Mouse (Mus musculus) embryo, embryonic 9.5 days (tissue): ENCODE measurements around the gene Lrrc61.
A peak's percentile ranks its signal among the peaks of the same experiment; 100 is the strongest.

ENCODE experiments used
- DNase-seq: peaks from one replicate; pipeline ENCODE4 v3.0.0-alpha.2; 2017; ENCODE audit errors: extremely low spot score

The Lrrc61 gene

DNA sequence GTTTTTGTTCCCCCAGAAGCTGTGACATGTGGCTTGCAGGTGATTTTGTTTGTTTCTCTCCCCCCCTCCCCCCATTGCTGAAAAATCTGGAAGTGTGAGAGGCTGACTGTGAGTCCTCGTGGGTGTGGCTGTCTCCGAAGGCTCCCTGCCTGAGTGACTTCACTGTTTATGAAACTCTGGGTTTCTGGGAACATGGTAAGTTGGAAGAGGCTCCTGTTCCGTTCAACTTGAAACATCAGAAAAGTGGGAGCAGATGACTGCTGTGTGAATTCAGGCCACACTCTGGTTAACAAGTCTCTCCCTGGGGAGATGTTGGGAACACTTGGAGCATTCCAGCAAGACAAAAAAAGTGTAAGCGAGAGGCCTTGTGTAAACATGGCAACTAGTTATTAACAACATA lies 7.7 kb upstream of the Lrrc61 start:
- no peak for DNase-seq

DNA sequence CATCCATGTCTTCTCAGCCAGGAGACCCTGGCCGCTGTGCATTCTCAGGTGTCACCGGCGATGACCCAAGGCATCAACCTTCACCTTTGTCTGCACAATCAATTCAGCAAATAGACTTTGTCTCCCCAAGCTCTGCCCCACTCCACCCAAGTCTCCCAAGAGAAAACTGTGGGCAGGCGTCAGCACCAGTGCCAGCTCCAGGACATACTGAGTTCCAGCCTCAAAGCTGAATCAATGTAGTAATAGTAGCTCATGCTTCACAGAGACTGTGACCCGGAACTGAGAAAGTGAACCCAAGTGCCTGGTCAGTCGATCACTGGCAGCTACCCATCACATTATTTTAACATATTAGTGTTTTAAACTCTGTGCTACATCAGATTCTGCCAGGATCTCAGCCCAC lies 6.3 kb upstream of the Lrrc61 start:
- DNase-seq, result no peak

DNA sequence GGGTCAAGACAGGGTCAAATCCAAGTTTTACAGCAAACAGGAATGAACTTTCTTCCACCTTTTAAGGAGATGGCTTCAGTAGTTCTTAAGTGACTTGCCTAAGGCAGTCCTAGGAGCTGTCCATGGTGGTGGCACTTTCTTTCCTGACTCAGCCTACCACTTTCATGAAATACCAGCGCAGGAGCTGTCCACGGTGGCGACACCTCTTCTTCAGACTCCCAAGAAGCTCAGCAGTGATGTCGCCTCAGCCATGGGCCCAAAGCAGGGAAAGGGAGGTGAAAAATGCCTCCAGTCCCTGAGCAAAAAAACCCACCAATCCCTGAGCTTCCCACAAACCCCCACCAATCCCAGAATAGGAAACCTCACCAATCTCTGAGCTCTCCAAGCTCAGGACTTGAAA lies 1.7 kb upstream of the Lrrc61 start:
- peak; percentile 18 for DNase-seq

DNA sequence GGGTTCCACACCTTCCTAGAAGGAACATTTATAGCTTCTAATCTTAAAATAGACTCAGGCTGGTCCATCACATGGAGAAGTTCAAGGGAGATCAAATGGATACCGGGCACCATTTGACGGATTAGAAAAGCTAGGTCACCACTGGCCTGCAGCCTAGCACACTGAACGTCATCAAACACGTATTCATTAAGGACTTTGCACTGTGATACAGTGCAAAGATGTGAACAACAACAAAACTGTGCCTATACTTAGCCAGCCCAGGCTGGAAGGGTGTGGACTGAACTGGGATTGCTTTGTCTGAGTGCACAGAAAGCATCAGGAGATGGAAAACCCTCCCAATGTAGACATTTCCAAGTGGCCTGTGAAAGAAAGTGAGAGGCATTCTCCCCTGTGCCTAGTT lies 777 bp upstream of the Lrrc61 start:
- DNase-seq, result no peak

DNA sequence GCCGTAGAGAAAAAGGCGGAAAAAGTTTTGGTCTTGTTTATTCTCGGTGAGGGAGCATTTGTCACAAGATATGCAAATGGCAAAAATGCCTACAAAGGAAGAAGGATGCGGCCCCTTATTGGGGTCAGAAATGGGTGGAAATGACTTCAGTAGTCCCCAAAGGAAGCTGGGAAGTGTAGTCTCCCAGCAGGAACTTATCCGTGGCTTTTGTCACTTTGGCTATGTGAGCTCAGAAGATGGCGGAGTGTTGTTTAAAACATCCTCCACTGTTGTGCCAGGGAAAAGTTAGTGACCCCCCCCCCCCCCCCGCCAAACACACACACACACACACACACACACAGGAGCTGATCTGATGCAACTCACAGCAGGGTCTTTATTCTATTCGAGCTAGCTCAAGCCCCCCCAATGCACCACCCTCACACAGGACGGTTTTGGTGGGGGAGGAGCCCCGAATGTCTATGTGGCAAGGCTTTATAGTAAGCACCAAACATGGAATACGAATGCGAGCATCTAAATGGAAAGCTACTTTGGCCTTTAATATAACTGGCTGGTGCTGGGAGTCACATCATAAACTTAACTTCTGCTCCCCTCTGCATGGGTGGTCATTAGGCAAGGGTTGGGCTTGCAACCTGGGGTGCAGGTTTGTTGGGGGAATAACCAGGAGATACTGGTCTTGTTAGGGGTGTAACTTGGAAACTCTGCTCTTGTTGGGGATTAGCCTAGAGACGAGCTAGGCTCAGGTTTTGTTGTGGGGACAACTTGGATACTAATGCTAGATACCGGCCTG lies 701 bp downstream of the Lrrc61 start:
- DNase-seq, result no peak

DNA sequence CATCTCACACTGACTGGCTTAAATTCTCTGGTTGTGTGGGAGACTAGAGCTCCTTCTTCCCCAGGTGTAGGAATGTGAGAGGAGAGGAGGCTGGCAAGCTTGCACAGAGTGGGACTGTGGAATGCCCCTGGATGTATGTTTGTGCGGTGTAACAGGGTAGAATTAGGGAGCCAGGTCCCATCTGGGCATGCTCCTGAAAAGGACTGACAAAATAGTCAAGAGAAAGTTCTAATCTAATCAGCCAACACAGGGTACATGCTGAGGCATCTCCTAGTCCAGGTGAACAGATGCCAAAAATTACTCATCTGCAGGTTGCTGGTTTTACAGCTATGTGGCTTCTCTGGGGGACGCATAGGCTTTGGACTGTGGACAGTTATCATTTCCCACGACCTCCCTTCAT lies 1.4 kb downstream of the Lrrc61 start:
- no peak for DNase-seq

DNA sequence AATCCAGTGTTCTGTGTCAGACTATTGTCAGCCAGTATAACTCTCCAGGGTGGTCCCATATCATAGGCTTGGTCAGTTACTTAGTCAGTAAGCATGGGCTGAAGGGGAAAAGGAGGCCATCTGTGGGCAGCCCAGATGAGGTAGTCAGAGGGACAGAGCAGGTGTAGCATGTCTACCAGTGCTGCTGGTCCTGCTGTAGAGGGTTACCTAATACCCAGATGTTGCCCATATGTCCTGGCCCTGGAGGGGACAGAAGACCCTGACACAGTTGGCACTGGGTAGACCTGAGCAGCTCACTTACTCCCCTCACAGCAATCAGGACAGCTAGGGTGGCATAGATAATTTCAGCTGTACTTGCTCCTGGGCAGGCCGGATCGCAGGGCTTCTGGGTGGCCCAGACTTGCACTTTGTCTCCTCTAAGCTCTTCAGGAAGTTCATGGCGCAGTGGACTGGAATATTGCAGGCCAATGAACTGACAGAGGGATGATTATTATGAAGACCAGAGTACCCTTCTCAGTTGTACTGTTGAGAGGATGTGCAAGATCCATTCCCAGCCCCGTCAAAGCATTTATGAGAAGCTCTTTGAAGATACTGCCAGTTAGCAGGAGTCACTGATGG lies 11.2 kb downstream of the Lrrc61 start:
- no peak for DNase-seq

DNA sequence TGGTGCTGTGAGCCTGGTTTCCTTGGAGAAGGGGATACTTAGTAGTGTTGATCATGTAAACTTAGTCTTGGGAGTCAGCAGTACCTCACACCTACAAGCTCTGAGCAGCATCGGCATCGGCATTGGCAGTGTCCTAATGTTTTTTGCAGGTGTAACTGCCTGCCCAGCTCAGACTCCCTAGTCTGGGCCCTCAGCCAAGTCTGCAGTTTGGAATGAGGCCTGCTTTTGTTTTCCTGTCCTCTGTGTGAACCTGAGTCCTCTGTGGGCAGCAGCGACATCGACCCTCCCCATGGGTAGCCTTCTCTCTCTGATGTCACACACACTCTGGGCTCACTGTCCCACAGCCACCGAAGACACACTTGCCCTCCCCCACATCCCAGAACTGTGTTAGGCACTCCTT lies 11.7 kb downstream of the Lrrc61 start:
- DNase-seq, result no peak

DNA sequence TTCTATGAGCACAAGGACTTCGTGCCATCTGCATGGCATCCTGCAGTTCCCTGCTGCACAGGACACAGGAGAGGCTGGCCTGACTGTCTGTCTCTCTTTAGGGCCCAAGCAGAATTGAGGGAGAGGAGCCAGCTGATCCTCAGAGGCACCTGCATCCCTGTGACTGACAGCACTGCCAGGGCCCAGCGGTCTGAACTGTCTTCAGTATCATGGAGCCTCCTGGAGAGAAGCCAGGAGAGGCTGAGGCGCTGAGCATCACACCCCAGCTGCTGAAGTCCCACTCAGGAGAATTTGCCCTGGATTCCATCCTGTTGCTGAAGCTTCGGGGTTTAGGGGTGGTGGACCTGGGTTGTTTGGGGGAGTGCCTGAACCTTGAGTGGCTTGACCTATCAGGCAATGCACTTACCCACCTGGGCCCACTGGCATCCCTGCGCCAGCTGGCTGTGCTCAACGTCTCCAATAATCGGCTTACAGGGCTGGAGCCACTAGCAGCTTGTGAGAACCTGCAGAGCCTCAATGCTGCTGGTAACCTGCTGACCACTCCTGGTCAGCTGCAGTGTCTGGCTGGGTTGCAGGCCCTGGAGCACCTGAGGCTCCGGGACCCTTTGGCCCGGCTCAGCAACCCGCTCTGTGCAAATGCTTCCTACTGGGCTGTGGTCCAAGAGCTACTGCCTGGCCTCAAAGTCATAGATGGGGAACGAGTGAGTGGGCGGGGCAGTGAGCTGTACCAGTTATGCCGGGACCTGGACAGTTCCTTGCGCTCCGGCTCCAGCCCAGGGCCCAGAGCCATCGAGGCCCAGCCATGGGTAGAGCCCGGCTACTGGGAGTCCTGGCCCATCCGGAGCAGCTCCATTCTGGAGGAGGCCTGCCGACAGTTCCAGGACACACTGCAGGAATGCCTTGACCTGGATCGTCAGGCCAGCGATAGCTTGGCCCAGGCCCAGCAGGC lies 13.7 kb downstream of the Lrrc61 start:
- no peak for DNase-seq

DNA sequence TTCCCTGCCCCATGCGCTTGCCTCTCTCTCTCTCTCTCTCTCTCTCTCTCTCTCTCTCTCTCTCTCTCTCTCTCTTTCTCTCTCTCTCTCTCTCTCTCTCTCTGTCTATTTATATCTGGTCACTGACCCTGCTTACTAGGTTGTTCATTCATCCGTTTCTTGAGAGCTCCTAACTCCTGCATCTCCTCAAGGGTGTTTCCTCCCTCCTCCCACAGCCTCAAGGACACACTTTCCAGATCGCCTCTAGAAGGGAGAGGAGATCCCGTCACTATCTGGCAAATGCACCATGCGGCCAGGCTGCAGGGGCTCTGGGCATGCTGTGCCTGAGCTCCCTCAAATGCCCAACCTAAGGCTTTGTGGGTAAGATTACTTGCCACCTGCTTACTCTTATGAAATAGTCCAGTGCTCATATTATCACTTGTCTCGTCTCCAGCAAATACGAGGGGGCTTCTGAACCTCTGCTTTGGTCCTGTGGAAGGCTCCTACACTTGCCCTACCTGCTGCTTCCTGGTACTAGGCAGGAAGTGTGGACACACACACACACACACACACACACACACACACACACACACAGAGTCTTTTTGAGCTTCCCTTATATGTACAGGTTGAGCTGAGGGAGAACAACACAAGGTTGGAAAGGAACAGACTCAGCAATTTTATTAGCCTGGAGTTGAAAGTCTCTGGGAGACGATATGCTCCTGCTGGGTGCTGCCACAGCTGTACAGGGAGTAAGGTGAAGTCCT lies 14.6 kb downstream of the Lrrc61 start:
- DNase-seq, result no peak

DNA sequence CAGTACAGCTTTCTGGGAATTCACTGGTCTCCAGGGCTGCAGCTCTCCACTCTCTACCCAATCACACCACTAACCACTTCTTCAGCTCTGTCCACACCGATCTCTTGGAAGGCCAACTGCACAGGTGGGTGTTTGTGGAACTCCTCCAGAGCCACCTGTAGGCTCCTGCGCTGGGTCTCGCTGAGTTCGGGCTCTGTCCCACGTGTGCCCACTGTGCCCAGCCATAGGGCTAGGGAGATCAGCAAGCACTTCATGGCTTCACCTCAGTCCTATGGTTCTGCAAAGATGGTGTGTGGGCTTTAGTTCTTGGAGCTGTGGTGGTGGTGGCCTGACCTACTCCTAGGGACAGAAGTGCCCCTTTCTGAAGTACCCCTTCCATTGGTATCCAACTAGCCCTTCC lies 17.4 kb downstream of the Lrrc61 start:
- DNase-seq, result no peak

DNA sequence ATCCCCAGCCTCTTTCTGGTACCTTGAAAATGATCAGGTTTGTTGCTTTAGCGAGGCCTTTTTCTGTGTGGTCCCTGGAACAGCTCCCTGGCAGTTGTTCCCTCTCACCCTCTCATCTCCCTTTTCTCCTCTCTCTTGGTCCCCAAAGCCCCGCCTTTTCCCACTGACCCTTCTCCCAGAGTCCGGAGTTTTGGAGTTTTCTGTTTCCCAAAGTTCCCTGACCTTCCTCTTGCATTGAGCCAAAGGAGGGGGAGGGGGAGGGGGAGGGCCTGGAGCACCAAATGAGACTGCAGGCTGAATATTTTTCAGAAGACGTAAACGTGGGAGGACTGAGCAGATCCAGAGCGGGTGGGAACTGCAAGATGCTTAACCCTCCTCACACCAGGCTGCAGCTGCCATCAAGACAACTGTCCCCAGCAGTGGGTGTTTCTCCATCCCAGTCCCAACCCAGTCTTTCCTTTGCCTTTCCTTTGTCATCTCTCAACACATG lies 18.0 kb downstream of the Lrrc61 start, which contains the start of gene Rarres2:
Rarres2 (minus strand) TSS at position 218 of the 490 bp plus-strand sequence.
- DNase-seq, result peak; percentile 42

DNA sequence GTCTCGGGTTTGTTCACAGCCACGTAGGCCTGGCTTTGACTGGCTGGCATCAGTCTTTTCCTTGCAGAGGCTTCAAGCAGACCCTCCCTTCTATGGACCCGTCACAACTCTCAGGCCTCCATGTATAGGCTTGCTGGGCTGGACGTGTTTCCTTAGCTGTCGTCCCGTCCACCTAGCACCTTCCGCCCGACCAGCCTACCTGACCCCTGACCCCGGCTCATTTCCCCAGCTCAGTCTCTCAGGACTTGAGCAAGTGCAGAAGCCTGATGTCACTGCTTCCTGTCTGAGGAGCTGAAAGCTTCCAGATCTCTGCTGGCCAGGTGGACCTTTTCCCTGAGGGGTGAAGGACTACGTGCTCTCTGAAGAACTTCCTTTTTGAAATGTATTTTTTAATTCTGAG lies 18.7 kb downstream of the Lrrc61 start:
- DNase-seq, result peak; percentile 60

DNA sequence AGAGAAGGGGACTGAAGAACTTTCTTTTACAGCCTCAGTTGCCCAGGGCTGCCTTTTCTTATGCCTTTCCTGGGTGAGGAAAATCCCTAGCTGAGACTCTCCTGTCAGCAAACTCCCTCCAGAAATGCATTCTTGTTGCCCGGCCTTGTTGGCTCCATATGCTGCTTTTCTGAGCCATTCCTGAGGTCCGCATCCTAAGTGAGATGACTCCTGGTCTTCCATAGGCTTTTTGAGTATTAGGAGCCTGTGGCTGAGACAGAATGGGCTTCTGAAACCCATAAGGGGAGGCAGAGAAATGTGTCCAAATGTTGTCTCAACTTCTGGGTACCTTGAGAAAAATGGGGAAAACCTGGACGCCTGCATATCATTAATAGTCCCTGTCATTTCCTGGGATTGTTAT lies 19.4 kb downstream of the Lrrc61 start:
- no peak for DNase-seq

DNA sequence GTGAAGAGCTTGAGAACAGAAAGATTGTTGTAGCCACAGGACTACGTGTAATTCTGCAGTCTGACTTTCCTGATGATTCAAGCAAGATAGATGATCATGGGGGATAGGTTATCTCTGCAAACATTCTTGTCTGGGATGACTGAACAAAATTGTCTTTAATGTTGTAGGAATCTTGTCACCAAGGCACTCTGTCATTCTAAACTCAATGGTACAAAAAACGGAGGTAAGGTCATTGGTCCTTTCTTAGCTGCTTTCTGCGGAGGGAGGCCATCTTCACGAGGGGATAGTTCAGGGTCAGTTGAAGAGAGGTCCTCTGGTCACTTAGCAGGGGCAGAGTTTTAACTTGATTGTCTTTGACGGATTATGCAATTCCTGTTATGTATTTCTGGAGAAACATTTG lies 24.1 kb downstream of the Lrrc61 start:
- DNase-seq, result no peak

DNA sequence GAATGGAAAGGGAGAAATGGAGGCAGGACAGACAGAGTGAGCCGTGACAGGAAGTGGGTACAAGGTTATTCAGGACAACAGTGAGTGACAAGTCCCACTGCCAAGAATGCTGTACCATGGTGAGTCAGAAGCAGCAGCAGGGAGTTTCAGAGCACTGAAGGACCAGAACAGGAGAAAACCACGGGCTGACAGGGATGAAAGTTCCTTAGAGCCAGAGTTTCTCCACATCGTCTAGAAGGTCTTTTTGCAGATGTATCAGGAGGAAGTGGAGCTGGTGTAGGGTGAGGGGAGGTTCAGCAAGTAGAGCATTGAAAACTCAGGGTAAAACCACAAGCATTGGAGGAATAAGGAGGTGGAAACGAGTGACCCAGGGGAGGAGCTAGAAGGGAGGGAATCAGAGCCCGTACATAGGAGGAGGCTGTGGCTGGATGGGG lies 24.6 kb downstream of the Lrrc61 start:
- DNase-seq, result no peak

DNA sequence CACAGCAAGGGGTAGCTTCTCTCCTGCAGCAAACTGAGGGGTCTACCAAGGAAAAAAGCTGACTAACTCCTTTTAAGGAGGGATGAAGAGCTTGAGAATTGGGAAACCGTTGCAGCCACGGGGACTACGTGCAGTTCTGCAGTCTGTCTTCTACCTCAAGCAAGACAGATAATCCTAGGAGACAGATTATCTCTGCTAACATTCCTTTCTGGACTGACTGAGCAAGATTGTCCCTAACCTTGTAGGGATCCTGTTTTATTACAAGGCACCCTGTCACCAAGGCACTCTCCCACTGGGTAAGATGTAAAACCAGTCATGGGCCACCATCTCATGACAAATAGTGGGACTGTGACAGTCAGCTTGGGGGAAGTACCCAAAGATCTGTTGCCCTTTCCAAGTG lies 26.7 kb downstream of the Lrrc61 start:
- DNase-seq, result no peak

DNA sequence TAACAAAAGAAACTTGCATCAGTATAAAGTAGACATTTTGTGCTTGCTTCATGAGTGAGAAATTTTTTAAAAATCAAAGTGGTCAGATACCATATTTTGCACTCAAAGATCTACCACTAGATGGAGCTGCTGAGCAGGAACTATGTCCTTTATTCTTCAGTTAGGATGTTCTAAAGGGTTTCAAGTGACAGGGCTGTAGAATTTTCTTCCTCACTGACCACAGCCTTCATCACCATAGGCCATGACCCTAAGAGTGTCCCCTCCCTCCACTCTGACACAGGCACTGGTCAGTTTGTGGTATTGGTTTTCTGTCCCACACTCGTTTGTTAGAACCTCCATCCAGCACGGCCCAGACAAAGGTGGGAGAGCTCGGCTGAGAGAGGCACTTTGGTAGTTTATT lies 27.4 kb downstream of the Lrrc61 start:
- DNase-seq, result peak; percentile 53

DNA sequence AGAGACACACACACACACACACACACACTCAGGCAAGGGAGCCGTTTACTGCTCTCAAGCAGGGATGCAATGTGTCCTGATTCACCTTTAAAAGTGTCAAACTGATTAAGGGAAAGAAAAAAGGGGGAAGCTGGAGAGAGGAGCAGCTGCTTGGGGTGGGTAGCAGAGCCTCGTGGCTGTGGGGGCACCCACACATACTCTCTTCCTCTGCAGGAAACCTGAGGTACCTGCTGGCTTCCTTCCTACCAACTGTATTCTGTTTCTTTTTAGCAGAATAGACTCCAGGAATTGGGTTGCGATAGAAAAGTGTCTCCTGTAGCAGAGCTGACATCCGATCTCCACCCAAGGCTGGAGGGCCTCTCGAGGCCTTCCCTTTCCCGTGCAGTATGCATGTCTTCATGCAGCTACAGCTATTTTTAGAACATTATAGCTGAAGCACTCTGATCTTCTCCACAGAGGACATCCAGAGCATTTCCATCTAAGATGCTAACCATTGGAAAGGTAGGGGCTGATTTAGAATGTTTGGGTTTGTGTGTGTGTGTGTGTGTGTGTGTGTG lies 34.7 kb downstream of the Lrrc61 start, which contains the start of gene Gm45021:
Gm45021 (plus strand) TSS at position 417 of the 557 bp plus-strand sequence.
- no peak for DNase-seq

DNA sequence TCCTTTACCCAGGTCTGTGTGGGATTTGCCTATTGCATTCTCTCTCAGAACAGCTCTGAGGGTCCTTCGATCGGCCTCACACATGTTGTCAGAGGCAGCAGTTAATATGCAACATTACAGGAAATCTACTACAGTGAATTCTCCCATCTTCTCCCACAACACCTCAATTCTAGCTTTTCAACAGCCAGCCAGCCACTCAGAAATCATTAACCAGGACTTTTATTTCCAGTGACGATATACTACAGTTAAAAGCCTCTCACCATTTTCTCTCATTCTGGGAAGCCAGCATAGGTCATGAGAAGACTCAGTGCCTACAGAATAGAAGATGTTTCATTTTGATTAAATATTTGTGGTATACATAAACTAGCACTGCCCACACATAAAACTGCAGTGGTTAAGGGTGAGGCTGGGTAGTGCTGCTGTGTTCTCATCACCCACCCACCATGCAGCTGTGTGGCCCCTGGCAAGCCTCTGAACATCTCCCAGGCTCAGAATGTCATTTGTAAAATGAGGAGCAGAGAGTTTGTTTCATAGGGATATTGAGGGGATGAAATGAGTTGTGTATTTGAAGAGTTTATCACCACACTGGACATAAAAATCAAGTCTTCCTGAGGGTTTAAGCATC lies 36.7 kb downstream of the Lrrc61 start:
- no peak for DNase-seq

DNA sequence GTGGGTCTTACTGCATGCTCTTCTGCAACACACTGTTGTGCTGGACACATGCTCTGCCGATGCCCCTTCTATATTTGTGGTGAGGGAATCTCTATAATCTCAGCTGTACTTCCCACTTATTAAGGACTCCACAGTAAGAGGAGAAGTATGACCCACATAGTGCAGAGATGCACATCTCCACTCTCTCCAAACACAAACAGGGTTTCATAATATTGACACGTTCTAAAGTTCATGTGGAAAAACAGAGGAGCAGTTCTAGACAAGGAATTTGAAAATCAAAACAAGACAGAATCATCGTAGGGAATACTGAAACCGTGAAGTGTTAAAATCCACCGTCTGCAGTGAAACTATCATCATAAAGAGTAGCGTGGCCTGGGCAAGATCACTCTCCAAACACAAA lies 37.3 kb downstream of the Lrrc61 start:
- no peak for DNase-seq
